Mouse (Mus musculus): ENCODE results near the gene Ctc1. TPM values are rescaled to one million over a fixed set of nuclear protein-coding genes. Genes with fewer than 3 reads are reported as not detected.
"Not testable (repeated sequence)": the region's sequence is repeated elsewhere in the genome, so short reads cannot be mapped to it uniquely, and the experiment has no call there.

Ctc1 gene
- total RNA-seq, 2 experiments from 2014 or later, result 22.4 to 66.2 TPM

- ATAC-seq (replicated peaks; ENCODE audit: poor library complexity, severe bottlenecking), result no peak
Observed at GRCm38 (mm10) chr11:69005193-69005592, 10.5 kb upstream of the Ctc1 start.

DNA sequence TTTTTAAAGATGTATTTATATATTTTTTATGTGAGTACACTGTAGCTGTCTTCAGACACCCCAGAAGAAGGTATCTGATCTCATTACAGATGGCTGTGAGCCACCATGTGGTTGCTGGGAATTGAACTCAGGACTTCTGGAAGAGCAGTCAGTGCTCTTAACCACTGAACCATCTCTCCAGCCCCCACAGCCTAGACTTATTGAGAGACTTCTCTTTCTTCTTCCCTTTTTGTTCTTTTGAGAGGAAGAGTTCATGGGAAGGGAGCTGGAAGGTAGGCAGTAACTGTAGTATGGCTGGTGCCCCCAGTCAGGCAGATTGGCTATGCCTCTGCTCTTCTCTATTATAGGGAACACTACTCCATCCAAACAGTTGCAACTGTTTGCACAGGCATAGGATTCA is 9.1 kb upstream of the Ctc1 start:
- ATAC-seq (replicated peaks; ENCODE audit: poor library complexity, severe bottlenecking), result not testable (repeated sequence)

GRCm38 (mm10) chr11:69008182-69009121 is 7.3 kb upstream of the Ctc1 start, which contains the start of gene Pfas:
Gene Pfas, minus strand, starts transcription at chr11:69008460.
- ATAC-seq (replicated peaks; ENCODE audit: poor library complexity, severe bottlenecking), result peak; percentile 94

- ATAC-seq (replicated peaks; ENCODE audit: poor library complexity, severe bottlenecking), result no peak
Observed at GRCm38 (mm10) chr11:69009508-69009907, 6.2 kb upstream of the Ctc1 start.

DNA sequence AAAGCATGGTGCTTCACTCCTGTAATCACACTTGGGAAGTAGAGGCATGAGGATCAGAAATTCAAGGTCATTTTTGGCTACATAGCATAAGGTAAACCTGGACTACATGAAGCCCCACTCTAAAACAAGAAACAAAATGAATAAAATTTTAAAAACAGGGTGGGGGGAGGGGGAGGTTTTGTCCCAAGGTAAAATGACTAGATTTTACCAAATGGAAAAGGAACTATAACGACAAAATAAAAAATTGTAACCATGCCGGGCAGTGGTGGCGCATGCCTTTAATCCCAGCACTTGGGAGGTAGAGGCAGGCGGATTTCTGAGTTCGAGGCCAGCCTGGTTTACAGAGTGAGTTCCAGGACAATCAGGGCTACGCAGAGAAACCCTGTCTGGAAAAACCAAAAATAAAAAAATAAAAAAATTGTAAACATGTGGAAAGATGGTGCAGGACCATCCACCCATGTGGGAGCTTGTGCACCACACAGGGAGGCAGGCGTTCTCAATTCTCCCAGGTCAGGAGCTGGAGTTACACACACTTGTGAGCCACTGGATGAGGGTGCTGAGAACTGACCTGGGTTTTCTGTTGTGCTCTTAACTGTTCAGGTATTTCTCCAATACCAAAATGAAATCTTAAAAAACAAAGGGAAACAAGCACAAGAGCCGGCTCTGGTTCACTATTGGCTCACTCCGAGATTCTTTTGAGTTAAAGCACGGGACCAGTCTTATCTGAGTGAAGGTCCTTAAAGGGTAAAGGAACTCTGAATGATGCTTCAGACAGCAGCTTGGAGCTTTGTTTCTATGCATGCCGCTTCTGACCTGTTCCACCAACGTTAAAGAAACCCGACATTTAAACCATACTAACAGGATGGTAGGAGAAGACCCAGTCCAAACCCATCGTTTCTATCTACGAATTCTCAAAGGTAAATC is 5.0 kb upstream of the Ctc1 start:
- no peak for ATAC-seq (replicated peaks; ENCODE audit: poor library complexity, severe bottlenecking)

GRCm38 (mm10) chr11:69011445-69011844 is 4.3 kb upstream of the Ctc1 start:
- ATAC-seq (replicated peaks; ENCODE audit: poor library complexity, severe bottlenecking), result not testable (repeated sequence)

GRCm38 (mm10) chr11:69012071-69012601 is 3.6 kb upstream of the Ctc1 start:
- ATAC-seq (replicated peaks; ENCODE audit: poor library complexity, severe bottlenecking), result peak; percentile 56

- no peak for ATAC-seq (replicated peaks; ENCODE audit: poor library complexity, severe bottlenecking)
Observed at GRCm38 (mm10) chr11:69016755-69017154, 1.0 kb downstream of the Ctc1 start.

- no peak for ATAC-seq (replicated peaks; ENCODE audit: poor library complexity, severe bottlenecking)
Observed at GRCm38 (mm10) chr11:69020691-69021090, 5.0 kb downstream of the Ctc1 start.

DNA sequence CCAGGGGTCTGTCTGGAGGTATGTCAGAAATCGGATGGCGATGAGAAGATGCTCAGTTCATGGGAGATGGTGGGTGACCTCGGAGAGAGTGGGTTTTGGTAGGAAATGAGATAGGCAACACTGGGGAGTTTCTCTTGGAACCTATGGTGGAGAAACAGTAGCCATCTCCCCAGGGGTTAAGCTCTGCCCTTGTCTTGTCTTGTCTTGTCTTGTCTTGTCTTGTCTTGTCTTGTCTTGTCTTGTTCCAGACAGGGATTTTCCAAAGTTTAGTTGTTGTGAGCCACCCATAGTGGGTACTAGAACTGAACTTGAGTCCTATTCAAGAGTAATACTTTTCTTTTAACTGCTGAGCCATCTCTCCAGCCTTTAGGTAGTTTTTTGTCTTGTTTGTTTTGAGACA is 10.9 kb downstream of the Ctc1 start:
- no peak for ATAC-seq (replicated peaks; ENCODE audit: poor library complexity, severe bottlenecking)

DNA sequence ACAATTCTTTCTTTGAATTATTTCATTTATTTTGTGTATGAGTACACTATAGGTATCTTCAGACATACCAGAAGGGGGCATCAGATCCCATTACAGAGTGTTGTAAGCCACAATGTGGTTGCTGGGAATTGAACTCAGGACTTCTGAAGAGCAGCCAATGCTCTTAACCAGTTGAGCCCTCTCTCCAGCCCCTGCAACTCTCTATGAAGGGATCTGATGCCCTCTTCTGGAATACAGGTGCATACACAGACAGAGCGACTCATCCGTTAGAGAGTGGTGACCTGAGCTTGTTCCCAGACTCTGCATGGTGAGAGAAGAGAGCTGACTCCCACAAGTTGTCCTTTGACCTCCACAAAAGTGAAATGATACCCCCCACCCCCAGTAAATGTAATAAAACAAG is 13.1 kb downstream of the Ctc1 start:
- ATAC-seq (replicated peaks; ENCODE audit: poor library complexity, severe bottlenecking), result no peak

- ATAC-seq (replicated peaks; ENCODE audit: poor library complexity, severe bottlenecking), result peak; percentile 47
Observed at GRCm38 (mm10) chr11:69033552-69033951, 17.8 kb downstream of the Ctc1 start.

- no peak for ATAC-seq (replicated peaks; ENCODE audit: poor library complexity, severe bottlenecking)
Observed at GRCm38 (mm10) chr11:69034585-69034984, 18.9 kb downstream of the Ctc1 start.

DNA sequence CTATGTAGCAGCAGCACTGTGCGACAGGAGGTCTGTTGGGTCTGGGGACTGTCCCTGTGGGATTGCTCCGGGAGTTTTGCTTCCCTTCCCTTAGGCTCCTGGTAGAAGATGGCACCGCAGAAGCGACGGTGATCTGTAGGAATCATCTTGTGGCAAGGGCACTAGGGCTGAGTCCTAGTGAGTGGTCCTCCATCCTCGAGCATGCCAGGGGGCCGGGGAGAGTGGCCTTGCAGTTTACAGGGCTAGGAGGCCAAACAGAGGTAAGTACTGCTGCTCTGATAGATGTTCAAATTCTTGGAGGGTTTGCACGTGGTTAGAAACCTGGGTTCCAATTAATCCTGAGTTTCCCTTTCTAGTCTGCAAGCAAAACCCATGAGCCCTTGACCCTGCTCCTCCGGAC is 19.7 kb downstream of the Ctc1 start:
- ATAC-seq (replicated peaks; ENCODE audit: poor library complexity, severe bottlenecking), result no peak

DNA sequence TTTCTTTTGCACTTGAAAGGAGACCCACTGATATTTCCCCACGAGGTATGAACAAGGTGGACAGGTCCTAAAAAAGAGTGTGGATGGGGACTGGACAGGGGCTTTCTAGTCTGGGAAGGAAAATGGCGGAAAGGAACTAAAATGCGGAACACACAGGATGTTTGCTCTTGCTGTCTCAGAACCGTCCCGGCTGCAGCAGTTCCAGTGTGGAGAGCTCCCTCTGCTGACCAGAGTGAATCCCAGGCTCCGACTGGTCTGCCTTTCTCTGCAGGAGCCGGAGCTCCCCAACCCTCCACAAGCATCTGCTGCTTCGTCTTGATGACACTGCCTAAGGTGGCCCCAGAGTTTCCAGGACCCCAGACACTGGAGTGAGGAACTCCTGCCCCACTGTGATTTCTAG is 20.1 kb downstream of the Ctc1 start:
- ATAC-seq (replicated peaks; ENCODE audit: poor library complexity, severe bottlenecking), result peak; percentile 56

GRCm38 (mm10) chr11:69036486-69037230 is 20.9 kb downstream of the Ctc1 start:
- no peak for ATAC-seq (replicated peaks; ENCODE audit: poor library complexity, severe bottlenecking)

DNA sequence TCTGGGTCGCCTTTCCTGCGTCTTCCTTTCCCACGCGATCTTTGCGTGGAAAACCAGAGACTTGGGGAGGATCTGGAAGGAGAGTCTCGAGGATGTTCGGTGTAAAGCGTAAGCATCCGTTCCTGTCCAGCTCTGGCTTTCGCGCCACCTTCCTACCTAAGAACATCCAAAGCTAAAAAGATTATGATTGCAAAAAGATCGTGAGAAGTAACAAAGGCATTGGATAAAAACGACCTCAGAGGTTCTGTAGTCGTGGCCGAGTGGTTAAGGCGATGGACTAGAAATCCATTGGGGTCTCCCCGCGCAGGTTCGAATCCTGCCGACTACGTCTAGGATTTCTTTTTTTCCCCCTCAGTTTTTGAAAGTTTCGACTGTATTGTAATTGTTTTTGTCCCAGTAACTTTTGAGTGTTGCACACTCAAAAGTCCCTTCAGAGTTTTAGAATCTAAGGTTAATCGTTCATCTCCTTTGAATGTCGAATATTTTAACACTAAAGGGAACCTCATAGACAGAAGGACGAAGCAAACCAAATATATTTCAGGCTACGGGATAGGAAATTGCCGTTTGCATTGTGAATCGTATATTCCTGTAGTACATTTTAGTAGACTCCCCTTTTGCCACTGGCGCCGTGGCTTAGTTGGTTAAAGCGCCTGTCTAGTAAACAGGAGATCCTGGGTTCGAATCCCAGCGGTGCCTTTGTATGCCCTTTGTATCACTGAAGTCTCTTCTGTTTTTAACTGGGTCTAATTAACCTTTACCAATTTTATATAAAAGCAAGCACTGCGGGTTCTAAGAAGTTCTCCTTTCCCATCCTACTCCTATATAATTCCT is 21.7 kb downstream of the Ctc1 start:
- ATAC-seq (replicated peaks; ENCODE audit: poor library complexity, severe bottlenecking), result no peak

- ATAC-seq (replicated peaks; ENCODE audit: poor library complexity, severe bottlenecking), result no peak
Observed at GRCm38 (mm10) chr11:69038173-69038572, 22.5 kb downstream of the Ctc1 start.

All from granulocyte monocyte progenitor cell, adult 5-6 weeks (primary cell).